Mouse (Mus musculus) midbrain, postnatal 0 days (tissue): Measurements from ENCODE around the gene Mob1b. TPM values are rescaled to one million over a fixed set of nuclear protein-coding genes. Genes with fewer than 3 reads are reported as not detected.

Source experiments
- ATAC-seq: fragments of 200-750 bp; cut with Nextera tagmentation; 2 replicates; pipeline ENCODE4 v1.8.0; 2017; ENCODE audit warnings: moderate number of reproducible peaks, mild to moderate bottlenecking, moderate TSS enrichment, moderate library complexity; ENCODE audit not compliant: low FRiP score
- DNase-seq: peaks from one replicate; pipeline ENCODE4 v3.0.0-alpha.2; 2015; ENCODE audit warnings: low spot score
- H3K27ac ChIP-seq: fragments of 300-500 bp; sonication (generic); 2 replicates; pipeline ENCODE4 v1.5.1; 2014; ENCODE audit warnings: low read depth, mild to moderate bottlenecking, low read length, mixed read lengths
- H3K27me3 ChIP-seq: fragments of 300-500 bp; sonication (generic); 2 replicates; pipeline ENCODE4 v1.6.1; 2014; ENCODE audit warnings: low read length, control low read depth, mixed read lengths; ENCODE audit not compliant: insufficient read depth
- H3K36me3 ChIP-seq: fragments of 300-500 bp; sonication (generic); 2 replicates; pipeline ENCODE4 v1.6.1; 2014; ENCODE audit warnings: low read length, control low read depth, mixed read lengths; ENCODE audit not compliant: insufficient read depth
- H3K4me1 ChIP-seq: fragments of 300-500 bp; sonication (generic); 2 replicates; pipeline ENCODE4 v1.6.1; 2014; ENCODE audit warnings: mild to moderate bottlenecking, control low read depth, antibody characterized with exemption, low read length, mixed read lengths; ENCODE audit not compliant: insufficient read depth
- H3K4me2 ChIP-seq: fragments of 300-500 bp; sonication (generic); 2 replicates; pipeline ENCODE4 v1.6.1; 2014; ENCODE audit warnings: low read depth, mild to moderate bottlenecking, low read length, mixed read lengths; ENCODE audit not compliant: poor library complexity, severe bottlenecking
- H3K4me3 ChIP-seq: fragments of 300-500 bp; sonication (generic); 2 replicates; pipeline ENCODE4 v1.5.1; 2014; ENCODE audit warnings: low read depth, mild to moderate bottlenecking, low read length, moderate library complexity
- H3K9ac ChIP-seq: fragments of 300-500 bp; sonication (generic); replicated peaks from 2 replicates; pipeline ENCODE4 v1.6.1; 2014; ENCODE audit warnings: mild to moderate bottlenecking, low read length, moderate library complexity, mixed read lengths; ENCODE audit not compliant: poor library complexity, severe bottlenecking
- H3K9me3 ChIP-seq: fragments of 300-500 bp; sonication (generic); 2 replicates; pipeline ENCODE4 v1.6.1; 2016; ENCODE audit warnings: low read length, control low read depth
- CTCF ChIP-seq: IDR thresholded peaks from 2 replicates; pipeline ENCODE4 v1.5.1; 2016; ENCODE audit warnings: antibody characterized with exemption, mild to moderate bottlenecking
- WGBS: fragments of 180-500 bp; shearing (Covaris S2); extraction: QIAGEN DNeasy Blood & Tissue Kit; methylation state at CpG from one replicate; pipeline ENCODE4 v1.1.7; 2014; 5-methylcytosine and 5-hydroxymethylcytosine counted together
- polyA plus RNA-seq: library from polyadenylated mRNA; unstranded; fragments of >200 nt; fragmentation: Nextera tagmentation; extraction: Ambion mirVana; gene quantifications from 2 replicates; pipeline ENCODE4 v1.2.1, GENCODE M21; 2015
- total RNA-seq: library from RNA; depleted of rRNA; stranded (reverse); fragments of >200 nt; gene quantifications from 2 replicates; pipeline ENCODE4 v1.2.3, GENCODE M21; 2014

The Mob1b gene
- total and polyA plus RNA-seq, 2 experiments from 2014 or later: 7.5 to 10.9 TPM

DNA sequence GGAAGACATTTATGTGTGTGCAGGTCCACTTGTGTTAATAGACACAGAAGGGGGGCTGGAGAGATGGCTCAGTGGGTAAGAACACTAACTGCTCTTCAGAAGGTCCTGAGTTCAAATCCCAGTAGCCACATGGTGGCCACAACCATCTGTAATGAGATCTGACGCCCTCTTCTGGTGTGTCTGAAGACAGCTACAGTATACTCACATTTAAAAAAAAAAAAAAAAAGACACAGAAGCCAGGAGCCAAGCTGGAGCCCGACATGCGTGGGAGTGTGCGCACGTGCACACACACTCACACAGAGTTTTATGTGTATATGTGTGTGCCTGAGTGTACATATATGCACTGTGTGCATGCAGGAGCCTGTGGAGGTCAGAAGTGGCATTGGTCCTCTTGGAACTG, 42.0 kb downstream of the Mob1b start:
- H3K9me3 ChIP-seq: no peaks in the 10 kb centered on the region
- H3K4me3 ChIP-seq: no peak overlapping the region
- H3K36me3 ChIP-seq: no peaks in the 10 kb centered on the region
- no peak overlapping the region for H3K9ac ChIP-seq
- no peak overlapping the region for H3K4me2 ChIP-seq
- whole genome bisulfite sequencing: 89% methylated on average over 5 of the region's 5 CpGs
- no peak for ATAC-seq
- no peak for DNase-seq
- H3K27me3 ChIP-seq: no peaks in the 10 kb centered on the region
- TF ChIP-seq CTCF: no peak
- H3K27ac ChIP-seq: no peak overlapping the region
- H3K4me1 ChIP-seq: no peaks in the 10 kb centered on the region

DNA sequence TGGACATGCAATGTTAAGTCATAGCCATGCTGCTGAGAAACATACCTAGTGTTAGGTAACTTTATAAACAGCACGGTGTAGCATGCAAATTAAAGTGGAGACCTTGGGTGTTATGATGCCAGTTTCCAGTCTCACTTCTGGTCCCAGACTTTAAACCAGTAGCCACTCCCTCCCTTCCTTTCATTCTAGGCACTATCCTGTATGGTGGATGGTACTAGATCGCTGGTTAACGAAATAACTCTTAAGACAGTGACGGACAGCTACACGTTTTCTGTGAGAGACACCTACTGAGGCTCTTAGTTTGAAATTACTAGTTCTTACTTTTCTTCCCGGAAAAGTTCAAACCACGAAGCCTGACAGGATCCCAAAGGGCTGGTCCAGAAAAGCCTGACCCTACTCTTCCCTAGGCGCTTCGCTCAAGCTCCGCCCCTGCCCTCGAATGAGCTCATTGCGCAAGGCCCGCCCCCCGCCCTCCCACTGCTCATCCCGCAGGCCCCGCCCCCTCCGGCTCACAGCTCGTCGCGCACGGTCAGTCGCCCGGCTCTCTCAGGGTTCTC, 43.9 kb downstream of the Mob1b start:
- under 1% methylated on average over 23 of the region's 23 CpGs for WGBS
- H3K9ac ChIP-seq: peak overlapping the region; percentile 76
- H3K36me3 ChIP-seq: no peaks in the 10 kb centered on the region
- H3K4me3 ChIP-seq: peak overlapping the region; percentile 82
- no peaks in the 10 kb centered on the region for H3K27me3 ChIP-seq
- H3K27ac ChIP-seq: peak overlapping the region; percentile 73; the same call in 1 of the 2 replicates
- ATAC-seq (peak; percentile 53), DNase-seq (no peak)
- no peak for TF ChIP-seq CTCF
- no peaks in the 10 kb centered on the region for H3K4me1 ChIP-seq
- no peaks in the 10 kb centered on the region for H3K9me3 ChIP-seq
- peak overlapping the region; percentile 69 for H3K4me2 ChIP-seq

DNA sequence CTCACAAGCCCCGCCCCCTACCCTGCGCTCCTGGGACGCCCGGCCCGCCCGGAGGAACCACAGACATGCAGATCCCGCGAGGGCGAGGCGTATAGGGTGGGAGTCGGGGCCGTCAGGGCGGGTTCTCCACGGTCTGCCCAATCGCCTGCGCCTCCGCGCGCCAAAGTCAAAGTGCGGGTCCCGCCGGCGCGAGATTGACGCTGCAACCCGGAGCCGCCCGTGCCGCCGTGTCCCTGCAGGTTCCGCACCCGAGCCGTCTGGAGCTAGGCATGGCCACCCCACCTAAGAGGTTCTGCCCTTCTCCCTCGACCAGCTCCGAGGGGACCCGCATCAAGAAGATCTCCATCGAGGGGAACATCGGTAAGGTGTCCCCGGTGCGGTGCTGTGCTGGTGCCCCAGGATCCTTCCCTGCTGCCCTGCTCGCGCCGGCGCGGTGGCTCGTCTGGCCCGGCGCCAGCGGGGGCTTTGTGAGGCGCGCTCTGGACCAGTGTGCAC, 44.4 kb downstream of the Mob1b start, which contains the start of gene Dck:
Gene Dck, plus strand, starts transcription at position 10 of the 495 bp plus-strand sequence.
- Histone ChIP-seq H3K4me2 (peak within 1 kb of the TSS; percentile 69), H3K36me3 (no peaks in the 10 kb centered on the region), H3K4me1 (no peaks in the 10 kb centered on the region), H3K9ac (peak within 1 kb of the TSS; percentile 76), H3K27ac (peak within 1 kb of the TSS; percentile 73), H3K27me3 (no peaks in the 10 kb centered on the region), H3K9me3 (no peaks in the 10 kb centered on the region), H3K4me3 (peak within 1 kb of the TSS; percentile 82)
- DNase-seq: peak; percentile 97
- under 1% methylated on average over 41 of the region's 51 CpGs for WGBS
- no peak for TF ChIP-seq CTCF
- ATAC-seq: peak; percentile 99

DNA sequence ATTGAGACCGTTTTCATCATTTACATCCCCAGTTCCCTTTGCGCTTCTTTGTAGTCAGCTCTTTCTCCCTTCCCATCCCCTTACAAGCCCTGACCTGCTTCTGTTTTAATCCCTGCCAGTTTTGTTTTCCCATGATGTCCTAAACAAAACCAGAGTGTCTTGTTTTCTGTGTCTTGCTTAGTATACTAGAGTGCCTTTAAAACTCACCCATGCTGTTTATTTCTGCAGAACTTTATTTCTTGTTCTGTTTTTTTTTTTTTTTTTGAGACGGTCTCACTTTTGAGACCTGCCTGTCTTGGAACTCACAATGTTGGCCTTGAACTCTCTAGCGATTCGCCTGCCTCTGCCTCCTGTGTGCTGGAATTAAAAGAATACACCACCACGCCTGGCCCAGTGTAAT, 44.9 kb downstream of the Mob1b start:
- Histone ChIP-seq H3K9ac (peak overlapping the region; percentile 76), H3K9me3 (no peaks in the 10 kb centered on the region), H3K27ac (peak overlapping the region; percentile 73), H3K4me3 (peak overlapping the region; percentile 82), H3K36me3 (no peaks in the 10 kb centered on the region; the same call in 1 of the 2 replicates), H3K4me2 (peak overlapping the region; percentile 69), H3K27me3 (no peaks in the 10 kb centered on the region), H3K4me1 (no peaks in the 10 kb centered on the region)
- ATAC-seq: peak; percentile 1; the same call in 1 of the 2 replicates
- DNase-seq: no peak
- no peak for TF ChIP-seq CTCF
- WGBS: 5% methylated on average over 6 of the region's 6 CpGs

DNA sequence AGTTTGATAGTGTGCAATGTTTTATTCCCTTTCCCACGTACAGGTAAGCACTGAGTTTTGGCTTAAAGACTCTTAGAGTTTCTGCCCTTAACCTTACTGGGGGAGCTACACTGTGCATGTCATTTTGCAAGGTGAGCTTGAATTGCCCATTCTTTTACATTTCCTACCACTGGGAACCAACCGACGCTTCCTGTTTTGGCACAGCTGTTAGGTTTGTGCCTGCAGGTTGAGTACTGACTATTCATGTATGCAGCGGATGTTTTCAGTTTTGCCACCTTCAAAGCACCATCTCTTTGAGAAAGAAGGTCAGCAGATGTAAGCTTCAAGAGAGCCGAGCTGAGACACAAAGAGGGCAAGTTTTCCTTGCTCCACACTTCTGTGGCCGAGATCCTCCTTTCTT, 45.5 kb downstream of the Mob1b start:
- Histone ChIP-seq H3K9ac (no peak overlapping the region), H3K27ac (no peak overlapping the region), H3K9me3 (no peaks in the 10 kb centered on the region), H3K4me2 (peak overlapping the region; percentile 69), H3K4me3 (peak overlapping the region; percentile 82; the same call in 1 of the 2 replicates), H3K36me3 (no peaks in the 10 kb centered on the region; the same call in 1 of the 2 replicates), H3K27me3 (no peaks in the 10 kb centered on the region), H3K4me1 (no peaks in the 10 kb centered on the region)
- no peak for TF ChIP-seq CTCF
- ATAC-seq (no peak), DNase-seq (no peak)
- 46% methylated on average over 6 of the region's 6 CpGs for WGBS

DNA sequence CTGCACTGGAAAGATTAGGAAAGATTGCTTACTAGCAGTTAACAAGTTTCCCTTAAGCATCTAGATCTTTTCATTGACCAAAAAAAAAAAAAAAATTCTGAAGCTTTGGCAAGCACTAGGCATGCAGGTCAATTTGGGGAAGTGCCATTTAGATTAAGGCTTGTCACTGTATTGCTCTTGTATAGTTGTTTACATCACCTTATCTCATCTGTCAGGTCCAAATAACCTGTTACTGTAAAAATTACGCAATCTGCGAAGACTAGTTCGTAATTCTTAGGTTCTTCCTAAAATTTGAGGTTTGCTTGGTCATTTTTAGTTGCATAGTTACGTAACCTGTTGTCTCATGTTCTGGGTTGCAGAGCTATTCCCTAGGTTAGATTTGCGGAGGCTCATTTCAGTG, 46.2 kb downstream of the Mob1b start:
- H3K27ac ChIP-seq: no peak overlapping the region
- H3K4me3 ChIP-seq: no peak overlapping the region
- DNase-seq (no peak), ATAC-seq (no peak)
- H3K27me3 ChIP-seq: no peaks in the 10 kb centered on the region
- 94% methylated on average over 5 of the region's 5 CpGs for WGBS
- H3K4me1 ChIP-seq: no peaks in the 10 kb centered on the region
- no peak for TF ChIP-seq CTCF
- H3K36me3 ChIP-seq: peaks cover 1% of the 10 kb centered on the region; the same call in 1 of the 2 replicates
- H3K9me3 ChIP-seq: no peaks in the 10 kb centered on the region
- no peak overlapping the region for H3K9ac ChIP-seq
- no peak overlapping the region for H3K4me2 ChIP-seq
